Mouse (Mus musculus) kidney, postnatal 0 days (tissue): ENCODE data around the gene Lrrc4. TPM values are rescaled to one million over a fixed set of nuclear protein-coding genes. Genes with fewer than 3 reads are reported as not detected.
A peak's percentile ranks its signal among the peaks of the same experiment; 100 is the strongest.

Source experiments
- ATAC-seq: fragments of 200-750 bp; cut with Nextera tagmentation; replicated peaks from 2 replicates; pipeline ENCODE4 v1.8.0; 2017; ENCODE audit warnings: low read depth, moderate number of reproducible peaks, moderate TSS enrichment, moderate library complexity; ENCODE audit not compliant: low FRiP score
- DNase-seq: peaks from one replicate; pipeline ENCODE4 v3.0.0-alpha.2; 2016; ENCODE audit warnings: low spot score
- H3K27ac ChIP-seq: fragments of 300-500 bp; sonication (generic); 2 replicates; pipeline ENCODE4 v1.5.1; 2014; ENCODE audit warnings: mild to moderate bottlenecking
- H3K27me3 ChIP-seq: fragments of 300-500 bp; sonication (generic); 2 replicates; pipeline ENCODE4 v1.6.1; 2014; ENCODE audit warnings: low read length, mixed read lengths; ENCODE audit not compliant: insufficient read depth
- H3K36me3 ChIP-seq: fragments of 300-500 bp; sonication (generic); 2 replicates; pipeline ENCODE4 v1.6.1; 2014; ENCODE audit warnings: low read length, mixed read lengths; ENCODE audit not compliant: insufficient read depth
- H3K4me1 ChIP-seq: fragments of 300-500 bp; sonication (generic); replicated peaks from 2 replicates; pipeline ENCODE4 v1.6.1; 2014; ENCODE audit warnings: antibody characterized with exemption, low read length, mixed read lengths; ENCODE audit not compliant: insufficient read depth
- H3K4me2 ChIP-seq: fragments of 300-500 bp; sonication (generic); 2 replicates; pipeline ENCODE4 v1.6.1; 2014; ENCODE audit warnings: mild to moderate bottlenecking, low read length, moderate library complexity, mixed read lengths
- H3K4me3 ChIP-seq: fragments of 300-500 bp; sonication (generic); replicated peaks from 2 replicates; pipeline ENCODE4 v1.5.1; 2014; ENCODE audit warnings: low read depth, low read length
- H3K9ac ChIP-seq: fragments of 300-500 bp; sonication (generic); 2 replicates; pipeline ENCODE4 v1.6.1; 2014; ENCODE audit warnings: low read depth, low read length
- H3K9me3 ChIP-seq: fragments of 300-500 bp; sonication (generic); replicated peaks from 2 replicates; pipeline ENCODE4 v1.6.1; 2016; ENCODE audit warnings: low read length, inconsistent platforms, mixed read lengths
- CTCF ChIP-seq: IDR thresholded peaks from 2 replicates; pipeline ENCODE4 v1.5.1; 2016; ENCODE audit warnings: antibody characterized with exemption, low read depth, mild to moderate bottlenecking, moderate library complexity
- WGBS: fragments of 180-500 bp; shearing (Covaris S2); extraction: QIAGEN DNeasy Blood & Tissue Kit; methylation state at CpG from one replicate; pipeline ENCODE4 v1.1.7; 2014; 5-methylcytosine and 5-hydroxymethylcytosine counted together
- polyA plus RNA-seq: library from polyadenylated mRNA; unstranded; fragments of >200 nt; fragmentation: Nextera tagmentation; extraction: Ambion mirVana; gene quantifications from 2 replicates; pipeline ENCODE4 v1.2.1, GENCODE M21; 2015

Gene Lrrc4
- polyA plus RNA-seq, 1 experiment from 2014 or later = 0.66 TPM

DNA sequence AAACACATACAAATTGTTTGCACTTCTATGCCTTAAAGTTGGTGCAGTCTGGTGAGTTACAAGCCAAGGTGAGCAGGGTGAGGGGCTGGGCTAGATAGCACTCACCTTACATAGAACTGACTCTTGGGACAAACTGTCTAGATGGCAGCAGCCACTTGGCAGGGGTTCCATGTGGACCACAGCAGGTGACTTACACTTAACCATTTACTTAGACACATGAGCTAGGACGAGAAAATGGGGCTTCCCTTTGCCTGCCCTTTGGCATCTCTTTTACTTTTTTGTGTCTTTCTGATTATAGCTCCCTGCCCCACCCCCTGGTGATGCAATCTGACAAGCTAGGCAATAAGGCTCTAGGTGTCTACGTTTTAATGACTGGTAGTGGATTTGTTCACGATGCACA lies 82.3 kb downstream of the Lrrc4 start:
- H3K36me3 ChIP-seq = no peaks in the 10 kb centered on the region
- no peaks in the 10 kb centered on the region for H3K9me3 ChIP-seq
- H3K4me1 ChIP-seq = peaks cover 15% of the 10 kb centered on the region
- DNase-seq (no peak), ATAC-seq (no peak)
- no peak overlapping the region for H3K4me2 ChIP-seq
- H3K4me3 ChIP-seq = no peak overlapping the region
- no peak overlapping the region for H3K27ac ChIP-seq
- no peaks in the 10 kb centered on the region for H3K27me3 ChIP-seq
- TF ChIP-seq CTCF = no peak
- no peak overlapping the region for H3K9ac ChIP-seq
- WGBS = 82% methylated on average over 3 of the region's 3 CpGs

DNA sequence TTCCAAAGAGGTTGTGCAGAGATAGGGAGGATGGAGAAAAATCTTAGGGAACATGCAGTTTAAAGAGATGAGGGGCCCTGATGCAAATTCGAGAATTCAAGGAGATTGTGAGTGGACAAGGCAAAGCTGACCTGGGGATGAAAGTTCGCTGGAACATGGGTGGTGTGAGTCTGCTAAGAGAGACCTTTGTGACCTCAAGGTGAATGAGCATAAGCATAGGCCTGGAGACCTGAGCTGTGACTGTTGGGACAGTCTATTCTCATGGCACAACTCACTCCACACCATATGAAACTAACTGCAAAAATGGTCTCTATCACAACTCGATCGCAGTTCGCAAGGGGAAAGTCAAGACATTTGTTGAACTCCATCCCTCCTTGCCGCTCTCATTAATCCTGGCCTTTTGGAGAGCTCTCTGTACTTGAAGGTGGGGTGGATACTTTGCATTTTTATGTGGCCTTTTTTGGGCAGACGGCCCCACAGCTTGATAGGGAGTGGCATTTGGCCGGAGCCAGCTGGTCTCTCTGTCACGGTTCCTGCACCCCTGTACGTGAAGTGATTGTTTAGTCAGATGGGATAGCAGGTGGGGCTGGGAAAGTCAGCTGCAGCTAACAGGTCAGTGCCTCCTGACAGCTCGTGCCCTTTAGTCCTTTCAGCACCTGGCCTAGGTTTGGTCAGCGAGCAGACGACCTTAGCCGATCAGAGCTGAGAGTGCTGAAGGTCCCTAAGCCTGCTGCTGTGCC lies 83.4 kb downstream of the Lrrc4 start:
- Histone ChIP-seq H3K4me1 (peaks cover 15% of the 10 kb centered on the region), H3K27me3 (no peaks in the 10 kb centered on the region), H3K27ac (0 out of 2 replicates have a peak overlapping the region, but pooled peaks have one; percentile 48), H3K36me3 (no peaks in the 10 kb centered on the region), H3K4me3 (no peak overlapping the region), H3K4me2 (no peak overlapping the region), H3K9me3 (no peaks in the 10 kb centered on the region), H3K9ac (no peak overlapping the region)
- TF ChIP-seq CTCF = no peak
- 44% methylated on average over 14 of the region's 14 CpGs for WGBS
- DNase-seq = peak; percentile 53
- ATAC-seq = peak; percentile 84

DNA sequence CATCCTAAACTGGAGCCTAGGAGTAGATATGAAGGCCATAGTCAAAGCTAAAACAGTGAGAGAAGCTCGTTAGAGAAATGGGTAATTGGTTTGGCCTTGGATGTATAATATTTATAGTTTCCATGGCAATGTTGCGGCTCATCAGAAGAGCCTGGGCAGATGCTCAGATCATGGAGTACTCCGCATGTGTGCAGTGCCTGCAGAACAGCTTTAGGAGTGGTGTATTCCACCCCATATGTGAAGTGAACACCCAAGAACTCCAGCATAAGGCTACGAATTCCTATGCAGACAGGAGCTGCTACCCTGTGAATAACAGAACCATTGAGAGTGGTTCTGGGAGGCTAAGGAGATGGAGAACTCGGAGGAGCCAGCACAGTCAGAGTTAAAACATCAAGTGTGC lies 84.5 kb downstream of the Lrrc4 start:
- H3K4me2 ChIP-seq = no peak overlapping the region
- no peaks in the 10 kb centered on the region for H3K27me3 ChIP-seq
- no peaks in the 10 kb centered on the region for H3K9me3 ChIP-seq
- no peaks in the 10 kb centered on the region for H3K36me3 ChIP-seq
- H3K4me1 ChIP-seq = peaks cover 15% of the 10 kb centered on the region
- ATAC-seq = no peak
- DNase-seq = no peak
- no peak for TF ChIP-seq CTCF
- no peak overlapping the region for H3K4me3 ChIP-seq
- no peak overlapping the region for H3K9ac ChIP-seq
- no peak overlapping the region for H3K27ac ChIP-seq
- WGBS = 96% methylated on average over 5 of the region's 5 CpGs

DNA sequence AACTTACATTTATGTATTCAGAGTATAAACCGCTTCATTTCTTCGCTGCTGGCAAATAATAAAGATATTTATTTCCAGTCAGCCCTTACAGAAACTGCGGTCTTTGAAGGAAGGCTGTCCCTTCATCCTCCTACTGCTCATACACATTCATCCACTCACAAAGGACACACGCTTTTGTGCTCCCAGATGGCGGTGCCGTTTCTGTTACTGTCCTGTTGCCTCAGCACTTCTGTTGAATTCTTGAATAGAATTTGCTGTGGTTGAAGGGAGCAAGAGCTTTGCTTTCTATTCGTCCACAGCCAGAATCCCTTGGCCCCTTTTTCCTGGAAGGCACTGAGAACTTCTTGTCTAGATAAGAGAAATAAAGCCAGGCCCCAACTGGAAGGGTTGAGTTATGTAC lies 85.7 kb downstream of the Lrrc4 start:
- Histone ChIP-seq H3K27me3 (no peaks in the 10 kb centered on the region), H3K27ac (no peak overlapping the region), H3K9me3 (no peaks in the 10 kb centered on the region), H3K4me1 (peaks cover 12% of the 10 kb centered on the region), H3K9ac (no peak overlapping the region), H3K36me3 (no peaks in the 10 kb centered on the region), H3K4me3 (no peak overlapping the region), H3K4me2 (no peak overlapping the region)
- ATAC-seq (no peak), DNase-seq (no peak)
- 95% methylated on average over 7 of the region's 7 CpGs for WGBS
- TF ChIP-seq CTCF = no peak

DNA sequence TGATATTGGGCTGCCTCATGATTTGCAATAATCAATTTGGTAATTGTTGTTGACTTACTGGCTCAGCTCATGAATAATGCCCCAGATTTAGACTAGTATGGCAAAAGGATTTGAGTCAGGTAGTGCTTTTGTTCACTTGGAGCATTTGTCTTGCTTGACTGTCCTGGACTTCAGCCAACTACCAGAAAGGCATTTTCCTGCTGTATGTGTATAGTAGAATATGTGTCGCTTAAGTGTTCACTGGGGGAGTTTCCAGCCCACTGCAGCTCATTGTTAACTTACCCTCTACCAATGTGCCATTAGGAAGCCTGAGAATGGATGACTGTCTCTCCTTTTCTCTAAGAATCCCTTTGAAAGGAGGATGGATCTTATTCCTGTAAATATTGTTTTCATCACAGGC lies 88.0 kb downstream of the Lrrc4 start:
- no peak for TF ChIP-seq CTCF
- no peaks in the 10 kb centered on the region for H3K36me3 ChIP-seq
- no peak overlapping the region for H3K4me3 ChIP-seq
- H3K9ac ChIP-seq = no peak overlapping the region
- peak; percentile 77 for DNase-seq
- H3K27me3 ChIP-seq = no peaks in the 10 kb centered on the region
- ATAC-seq = no peak
- 6% methylated on average over 1 of the region's 1 CpGs for WGBS
- peaks cover 9% of the 10 kb centered on the region; the same call in 1 of the 2 replicates for H3K4me1 ChIP-seq
- peak overlapping the region; percentile 3; the same call in 1 of the 2 replicates for H3K27ac ChIP-seq
- no peaks in the 10 kb centered on the region for H3K9me3 ChIP-seq
- no peak overlapping the region for H3K4me2 ChIP-seq

DNA sequence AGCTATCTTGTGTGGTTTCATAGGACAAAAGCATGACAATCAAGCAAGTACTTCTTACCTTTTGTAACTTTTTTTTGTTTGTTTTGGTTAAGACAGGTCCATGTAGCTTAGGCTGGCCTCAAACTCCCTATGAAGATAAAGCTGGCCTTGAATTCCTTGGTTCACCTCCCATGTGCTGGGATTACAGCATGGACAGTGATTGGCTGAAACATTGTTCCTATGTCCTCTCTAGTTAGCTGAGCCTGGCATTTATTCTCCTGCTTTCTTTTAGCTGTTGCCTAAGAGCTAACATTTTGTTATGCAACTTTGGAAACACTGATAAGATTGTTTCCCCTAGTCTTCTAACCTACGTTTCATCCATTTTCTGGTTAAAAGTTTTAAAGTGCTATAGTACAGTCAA lies 93.9 kb downstream of the Lrrc4 start:
- Histone ChIP-seq H3K4me2 (no peak overlapping the region), H3K27me3 (no peaks in the 10 kb centered on the region), H3K9me3 (no peaks in the 10 kb centered on the region), H3K4me3 (no peak overlapping the region), H3K9ac (no peak overlapping the region), H3K36me3 (no peaks in the 10 kb centered on the region), H3K4me1 (no peaks in the 10 kb centered on the region), H3K27ac (no peak overlapping the region)
- ATAC-seq (no peak), DNase-seq (no peak)
- WGBS = 87% methylated on average over 1 of the region's 1 CpGs
- no peak for TF ChIP-seq CTCF

DNA sequence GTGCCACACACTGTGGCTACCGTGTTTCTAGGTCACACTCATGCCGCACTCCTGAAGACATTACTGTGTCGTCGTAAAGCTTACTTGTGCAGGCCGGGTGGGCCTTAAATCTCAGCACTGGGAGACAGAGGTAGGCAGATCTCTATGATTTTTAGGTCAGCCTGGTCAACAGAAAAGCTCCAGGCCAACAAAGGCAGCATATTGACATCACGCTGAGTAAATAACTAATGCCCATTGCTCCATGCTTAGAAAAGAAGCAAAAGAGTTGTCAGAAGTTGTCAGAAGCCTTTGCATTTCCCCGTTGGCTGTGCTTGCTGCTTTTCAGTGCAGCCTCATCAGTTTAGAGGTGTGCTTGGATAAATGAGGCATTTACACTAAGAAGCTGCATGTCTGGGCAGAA lies 94.9 kb downstream of the Lrrc4 start:
- no peaks in the 10 kb centered on the region for H3K9me3 ChIP-seq

More for the DNA sequence above, 94.9 kb downstream of the Lrrc4 start:
- H3K9ac ChIP-seq = no peak overlapping the region
- H3K36me3 ChIP-seq = no peaks in the 10 kb centered on the region
- DNase-seq (no peak), ATAC-seq (no peak)
- no peaks in the 10 kb centered on the region for H3K4me1 ChIP-seq
- H3K27ac ChIP-seq = no peak overlapping the region
- H3K4me2 ChIP-seq = no peak overlapping the region
- no peak for TF ChIP-seq CTCF
- H3K4me3 ChIP-seq = no peak overlapping the region
- H3K27me3 ChIP-seq = no peaks in the 10 kb centered on the region
- 56% methylated on average over 7 of the region's 7 CpGs for WGBS
